Mouse (Mus musculus): ENCODE data around the gene Mon1a. TPM values are rescaled to one million over a fixed set of nuclear protein-coding genes. Genes with fewer than 3 reads are reported as not detected.
A peak's percentile ranks its signal among the peaks of the same experiment; 100 is the strongest.

Gene Mon1a
- 3.9 and 5.0 TPM in 2 replicates for polyA plus RNA-seq (2015; fragmentation: Nextera tagmentation; extraction: Ambion mirVana)

DNA sequence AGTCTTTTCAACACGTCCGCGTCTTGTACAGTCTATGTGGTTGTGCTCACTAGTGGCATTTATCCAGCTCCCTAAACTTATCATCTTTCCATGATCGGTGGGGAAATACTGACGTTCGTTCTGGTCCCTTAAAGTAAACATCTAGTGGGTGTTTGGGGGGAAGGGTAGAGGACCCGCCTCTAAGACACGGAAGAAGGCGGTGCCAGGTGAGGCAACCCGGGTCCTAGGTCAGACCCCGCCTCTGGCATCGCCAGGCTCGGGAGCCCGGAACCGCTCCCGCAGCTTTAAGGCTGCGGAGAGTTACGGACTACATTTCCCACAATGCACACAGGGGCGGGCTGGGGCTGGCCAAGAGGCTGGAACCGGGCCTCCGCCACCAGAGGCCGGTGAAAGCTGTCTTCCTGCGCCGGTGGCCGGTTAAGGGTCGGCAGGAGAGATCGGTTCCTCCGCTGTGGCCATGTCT is at the start of gene Mon1a:
TSS of gene Mon1a (plus strand) at position 348 of the 463 bp plus-strand sequence.
- Histone ChIP-seq H3K27me3 (peaks cover 14% of the 10 kb centered on the region; the same call in 1 of the 2 replicates), H3K4me2 (peak within 1 kb of the TSS; percentile 91), H3K4me3 (replicated peaks) (peak within 1 kb of the TSS; percentile 70), H3K4me1 (replicated peaks) (peaks cover 19% of the 10 kb centered on the region), H3K9ac (peak within 1 kb of the TSS; percentile 76), H3K36me3 (replicated peaks) (no peaks in the 10 kb centered on the region), H3K9me3 (replicated peaks) (no peaks in the 10 kb centered on the region), H3K27ac (replicated peaks) (peak within 1 kb of the TSS; percentile 73)
- under 1% methylated on average over 28 of the region's 28 CpGs for WGBS (ENCODE audit: insufficient replicate concordance)
- peak; percentile 98 for ATAC-seq (ENCODE audit: insufficient read depth)

DNA sequence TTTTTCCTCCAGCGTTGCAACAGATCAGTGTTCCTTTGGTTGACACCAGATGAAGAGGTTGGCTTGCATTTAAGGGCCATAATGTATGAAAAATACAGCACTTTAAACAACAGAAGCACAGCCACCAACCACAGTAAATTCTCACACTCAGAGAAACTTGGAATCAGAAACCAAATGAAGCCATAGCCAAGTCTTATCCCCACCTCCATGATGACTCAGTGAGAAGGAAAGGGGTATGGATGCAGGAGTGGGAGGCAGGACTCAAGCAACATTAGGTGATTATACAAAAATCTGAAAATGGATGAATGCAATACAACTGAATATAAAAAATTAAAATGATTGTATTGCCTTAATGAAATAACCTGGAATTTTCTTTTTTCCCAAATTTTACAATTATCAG is 49.1 kb upstream of the Mon1a start:
- H3K4me2 ChIP-seq, result no peak overlapping the region
- H3K27ac ChIP-seq (replicated peaks), result no peak overlapping the region
- no peak for ATAC-seq (ENCODE audit: insufficient read depth)
- no peak overlapping the region for H3K9ac ChIP-seq
- no peaks in the 10 kb centered on the region for H3K4me1 ChIP-seq (replicated peaks)
- 88% methylated on average over 1 of the region's 1 CpGs for WGBS (ENCODE audit: insufficient replicate concordance)
- H3K4me3 ChIP-seq (replicated peaks), result no peak overlapping the region
- H3K27me3 ChIP-seq, result no peaks in the 10 kb centered on the region
- no peaks in the 10 kb centered on the region for H3K9me3 ChIP-seq (replicated peaks)
- H3K36me3 ChIP-seq (replicated peaks), result peaks cover 38% of the 10 kb centered on the region

DNA sequence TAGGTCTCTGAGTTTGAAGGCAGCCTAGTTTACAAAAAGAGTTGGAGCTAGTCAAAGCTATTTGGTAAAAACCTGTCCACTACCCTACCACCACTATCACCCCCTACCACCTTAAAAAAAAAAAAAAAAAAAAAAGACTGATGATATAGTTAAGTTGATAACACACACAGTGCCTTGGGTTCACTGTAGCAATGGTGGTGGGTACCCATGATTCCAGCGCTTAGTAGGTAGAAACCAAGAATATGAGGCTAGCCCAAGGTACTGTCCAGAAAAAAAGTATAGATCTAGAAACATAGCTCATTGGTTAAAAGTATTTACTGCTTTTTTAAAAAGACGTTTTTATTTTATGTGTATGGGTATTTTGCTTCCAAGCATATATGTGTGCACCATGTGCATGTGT is 45.2 kb upstream of the Mon1a start:
- H3K9ac ChIP-seq, result no peak overlapping the region
- H3K36me3 ChIP-seq (replicated peaks), result peaks cover 38% of the 10 kb centered on the region
- 80% methylated on average over 2 of the region's 2 CpGs for WGBS (ENCODE audit: insufficient replicate concordance)
- no peak overlapping the region for H3K4me3 ChIP-seq (replicated peaks)
- no peak for ATAC-seq (ENCODE audit: insufficient read depth)
- no peak overlapping the region for H3K4me2 ChIP-seq
- H3K27me3 ChIP-seq, result no peaks in the 10 kb centered on the region
- H3K9me3 ChIP-seq (replicated peaks), result no peaks in the 10 kb centered on the region
- no peak overlapping the region for H3K27ac ChIP-seq (replicated peaks)
- H3K4me1 ChIP-seq (replicated peaks), result no peaks in the 10 kb centered on the region

DNA sequence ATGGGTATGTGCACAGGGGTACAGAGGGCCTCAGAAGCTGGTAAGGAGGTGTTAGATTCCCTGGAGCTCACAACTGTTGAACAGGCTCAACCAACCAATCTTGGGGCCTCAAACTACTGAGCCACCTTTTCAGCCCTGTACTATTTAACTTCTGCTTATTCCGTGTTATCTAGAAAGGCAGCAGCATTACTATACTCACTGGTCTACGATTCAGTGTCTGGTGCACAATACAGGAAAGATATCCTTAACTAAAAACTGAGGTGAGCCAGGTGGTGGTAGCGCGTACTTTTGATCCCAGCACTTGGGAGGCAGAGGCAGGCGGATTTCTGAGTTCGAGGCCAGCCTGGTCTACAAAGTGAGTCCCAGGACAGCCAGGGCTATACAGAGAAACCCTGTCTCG is 39.0 kb upstream of the Mon1a start:
- Histone ChIP-seq H3K27me3 (no peaks in the 10 kb centered on the region), H3K4me3 (replicated peaks) (no peak overlapping the region), H3K9ac (no peak overlapping the region), H3K27ac (replicated peaks) (no peak overlapping the region), H3K4me2 (no peak overlapping the region), H3K4me1 (replicated peaks) (no peaks in the 10 kb centered on the region), H3K9me3 (replicated peaks) (no peaks in the 10 kb centered on the region), H3K36me3 (replicated peaks) (peaks cover 51% of the 10 kb centered on the region)
- WGBS (ENCODE audit: insufficient replicate concordance), result 81% methylated on average over 7 of the region's 7 CpGs
- ATAC-seq (ENCODE audit: insufficient read depth), result no peak

DNA sequence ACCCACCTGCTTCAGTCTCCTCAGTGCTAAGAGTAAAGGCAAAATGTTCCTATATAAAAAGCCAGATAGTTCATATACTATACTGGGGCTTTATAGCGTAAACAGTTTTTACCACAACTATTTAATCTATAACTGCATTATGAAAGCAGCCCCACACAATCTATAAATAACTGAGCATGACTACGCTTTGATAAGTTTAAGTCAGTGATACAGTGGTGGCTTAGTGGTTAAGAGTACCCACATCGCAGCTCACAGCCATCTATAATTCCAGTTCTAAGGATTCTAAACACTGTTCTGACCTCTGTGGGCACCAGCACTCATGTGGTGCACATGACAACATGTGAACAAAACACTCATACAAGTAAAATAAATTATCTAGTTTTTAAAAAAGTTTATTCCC is 29.6 kb upstream of the Mon1a start:
- Histone ChIP-seq H3K27me3 (no peaks in the 10 kb centered on the region), H3K9ac (no peak overlapping the region), H3K27ac (replicated peaks) (no peak overlapping the region), H3K4me3 (replicated peaks) (no peak overlapping the region), H3K4me1 (replicated peaks) (peaks cover 4% of the 10 kb centered on the region; the same call in 1 of the 2 replicates), H3K4me2 (no peak overlapping the region), H3K9me3 (replicated peaks) (no peaks in the 10 kb centered on the region), H3K36me3 (replicated peaks) (peaks cover 37% of the 10 kb centered on the region)
- peak; percentile 49 for ATAC-seq (ENCODE audit: insufficient read depth)
- WGBS (ENCODE audit: insufficient replicate concordance), result 40% methylated on average over 3 of the region's 3 CpGs

DNA sequence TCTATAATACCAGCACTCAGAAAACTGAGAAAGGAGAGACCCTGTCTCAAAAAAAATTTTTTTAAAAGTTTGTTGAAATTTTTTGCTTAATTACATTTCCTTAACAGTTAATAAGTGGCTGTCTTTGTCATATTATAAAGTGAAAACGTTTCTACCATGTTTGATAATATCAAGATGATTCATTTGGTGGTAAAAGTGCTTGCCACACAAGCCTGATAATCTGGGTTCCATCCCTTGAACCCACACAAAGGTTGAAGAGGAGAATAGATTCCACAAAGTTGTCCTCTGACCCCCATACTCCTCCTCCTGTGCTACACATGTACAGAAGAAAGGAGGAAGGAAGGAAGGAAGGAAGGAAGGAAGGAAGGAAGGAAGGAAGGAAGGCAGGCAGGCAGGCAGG is 23.5 kb upstream of the Mon1a start:
- H3K27me3 ChIP-seq, result no peaks in the 10 kb centered on the region
- peaks cover 29% of the 10 kb centered on the region for H3K36me3 ChIP-seq (replicated peaks)
- no peak overlapping the region for H3K27ac ChIP-seq (replicated peaks)
- peaks cover 3% of the 10 kb centered on the region for H3K4me1 ChIP-seq (replicated peaks)
- no peak for ATAC-seq (ENCODE audit: insufficient read depth)
- H3K9ac ChIP-seq, result no peak overlapping the region
- H3K4me2 ChIP-seq, result no peak overlapping the region
- H3K4me3 ChIP-seq (replicated peaks), result no peak overlapping the region
- WGBS (ENCODE audit: insufficient replicate concordance), result 22% methylated on average over 1 of the region's 1 CpGs
- H3K9me3 ChIP-seq (replicated peaks), result no peaks in the 10 kb centered on the region

DNA sequence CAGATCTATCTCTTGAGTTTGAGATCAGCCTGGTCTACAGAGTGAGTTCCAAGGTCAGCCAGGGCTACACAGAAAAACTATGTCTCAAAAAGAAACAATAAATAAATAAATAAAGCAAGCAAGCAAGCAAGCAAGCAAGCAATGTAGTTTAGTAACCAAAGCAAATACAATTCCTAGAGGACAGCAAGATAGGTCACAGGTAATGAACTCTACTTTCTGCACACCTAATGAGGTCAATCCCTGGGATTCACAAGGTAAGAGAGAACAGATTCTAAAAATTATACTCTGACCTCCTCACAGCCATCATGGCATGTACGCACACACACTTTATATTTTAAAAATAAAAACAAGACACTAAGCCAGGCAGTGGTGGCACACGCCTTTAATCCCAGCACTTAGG is 21.9 kb upstream of the Mon1a start:
- Histone ChIP-seq H3K9me3 (replicated peaks) (no peaks in the 10 kb centered on the region), H3K4me3 (replicated peaks) (no peak overlapping the region), H3K27ac (replicated peaks) (no peak overlapping the region), H3K27me3 (no peaks in the 10 kb centered on the region), H3K36me3 (replicated peaks) (peaks cover 29% of the 10 kb centered on the region), H3K4me2 (no peak overlapping the region), H3K4me1 (replicated peaks) (peaks cover 11% of the 10 kb centered on the region), H3K9ac (no peak overlapping the region)
- 83% methylated on average over 2 of the region's 2 CpGs for WGBS (ENCODE audit: insufficient replicate concordance)
- no peak for ATAC-seq (ENCODE audit: insufficient read depth)

DNA sequence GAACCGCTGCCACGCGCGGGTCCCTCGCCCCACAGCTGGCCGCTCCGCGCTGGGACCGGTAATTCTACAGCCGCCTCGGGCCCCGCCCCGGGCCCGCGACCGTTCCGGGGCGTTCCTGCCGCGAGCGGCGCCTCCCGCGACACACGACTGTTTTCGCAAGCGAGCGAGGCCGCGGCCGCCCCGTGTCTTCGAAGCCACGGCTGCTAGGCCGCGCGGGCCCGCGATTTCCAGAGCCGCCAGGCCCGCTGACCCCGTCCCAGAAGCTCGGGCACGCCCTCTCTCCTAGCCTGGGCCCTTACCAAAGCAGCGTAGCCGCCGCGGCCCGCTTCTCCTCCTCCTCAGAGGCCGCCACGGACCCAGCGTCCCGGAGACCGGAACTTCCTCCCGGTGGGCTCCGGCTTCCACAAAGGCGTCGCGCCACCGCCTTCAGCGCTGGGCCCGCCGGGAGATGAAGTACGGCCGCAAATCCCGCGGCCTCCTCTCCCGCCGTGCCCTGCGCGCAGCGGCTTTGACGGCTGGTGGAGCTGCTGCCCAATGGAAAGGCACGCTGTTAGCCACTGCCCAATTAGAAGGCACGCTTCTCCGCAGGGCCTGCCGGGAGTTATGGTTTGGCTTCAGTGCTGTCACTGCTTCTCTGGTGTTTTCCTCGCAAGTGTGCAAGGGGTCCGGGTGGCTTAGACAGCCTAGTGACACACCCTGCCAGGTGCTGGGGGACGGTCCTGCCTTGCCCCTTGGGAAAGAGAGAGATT is 15.4 kb upstream of the Mon1a start:
- peaks cover 31% of the 10 kb centered on the region for H3K4me1 ChIP-seq (replicated peaks)
- H3K4me3 ChIP-seq (replicated peaks), result peak overlapping the region; percentile 78
- peak overlapping the region; percentile 82 for H3K4me2 ChIP-seq
- H3K27ac ChIP-seq (replicated peaks), result peak overlapping the region; percentile 98
- H3K36me3 ChIP-seq (replicated peaks), result peaks cover 13% of the 10 kb centered on the region
- H3K9ac ChIP-seq, result peak overlapping the region; percentile 89
- no peaks in the 10 kb centered on the region for H3K9me3 ChIP-seq (replicated peaks)
- peak; percentile 99 for ATAC-seq (ENCODE audit: insufficient read depth)
- WGBS (ENCODE audit: insufficient replicate concordance), result under 1% methylated on average over 80 of the region's 80 CpGs
- H3K27me3 ChIP-seq, result 0 out of 2 replicates have a peak, but pooled peaks cover 4% of the 10 kb centered on the region

DNA sequence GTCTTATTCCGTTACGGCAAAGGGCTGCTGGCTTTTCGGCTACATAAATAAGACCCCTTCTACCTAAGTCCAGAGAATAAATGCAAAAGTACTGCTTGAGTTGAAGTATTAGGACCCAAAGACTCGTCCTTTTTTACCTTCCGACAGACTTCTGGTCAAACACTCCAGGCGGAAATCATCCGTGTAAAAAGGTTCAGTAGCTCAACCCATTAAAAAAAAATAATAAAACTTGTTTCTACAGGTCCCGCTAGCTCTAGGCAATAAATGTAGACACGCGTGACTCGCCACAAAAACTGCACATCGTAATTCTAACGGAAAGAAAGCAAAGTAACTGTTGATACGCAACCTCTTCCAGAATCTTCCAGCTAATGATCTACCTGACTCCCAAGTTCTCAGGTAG is 14.8 kb upstream of the Mon1a start, which contains the start of gene Rbm6:
TSS of gene Rbm6 (minus strand) at position 101 of the 400 bp plus-strand sequence.
- H3K4me3 ChIP-seq (replicated peaks), result peak within 1 kb of the TSS; percentile 78
- H3K9ac ChIP-seq, result peak within 1 kb of the TSS; percentile 89
- H3K4me2 ChIP-seq, result peak within 1 kb of the TSS; percentile 82
- H3K4me1 ChIP-seq (replicated peaks), result peaks cover 31% of the 10 kb centered on the region
- H3K36me3 ChIP-seq (replicated peaks), result peaks cover 8% of the 10 kb centered on the region
- no peak for ATAC-seq (ENCODE audit: insufficient read depth)
- 6% methylated on average over 14 of the region's 14 CpGs for WGBS (ENCODE audit: insufficient replicate concordance)
- H3K9me3 ChIP-seq (replicated peaks), result no peaks in the 10 kb centered on the region
- peak within 1 kb of the TSS; percentile 98 for H3K27ac ChIP-seq (replicated peaks)
- 0 out of 2 replicates have a peak, but pooled peaks cover 4% of the 10 kb centered on the region for H3K27me3 ChIP-seq

DNA sequence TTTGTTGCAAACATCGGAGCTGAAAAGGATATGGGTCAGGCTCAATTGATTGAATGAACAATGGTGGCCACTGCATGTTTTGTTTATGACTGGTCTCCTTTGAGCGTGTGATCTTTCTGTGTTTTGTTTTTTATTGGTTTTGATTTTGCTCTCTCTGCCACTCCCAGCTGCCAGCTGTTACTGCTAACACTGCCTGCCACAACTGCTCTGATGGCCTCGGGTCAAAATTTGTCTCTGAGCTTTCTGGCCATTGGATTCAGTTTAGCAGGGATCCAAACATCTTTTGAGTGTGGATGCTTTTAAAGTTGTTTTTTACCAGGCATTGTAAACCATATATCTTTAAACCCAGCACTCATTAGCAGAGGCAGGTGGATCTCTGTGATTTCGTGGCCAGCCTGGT is 7.5 kb upstream of the Mon1a start:
- WGBS (ENCODE audit: insufficient replicate concordance), result 50% methylated on average over 4 of the region's 4 CpGs
- Histone ChIP-seq H3K4me2 (no peak overlapping the region), H3K27ac (replicated peaks) (no peak overlapping the region), H3K27me3 (peaks cover 18% of the 10 kb centered on the region), H3K4me1 (replicated peaks) (no peaks in the 10 kb centered on the region), H3K9ac (no peak overlapping the region), H3K9me3 (replicated peaks) (no peaks in the 10 kb centered on the region), H3K4me3 (replicated peaks) (no peak overlapping the region), H3K36me3 (replicated peaks) (no peaks in the 10 kb centered on the region)
- no peak for ATAC-seq (ENCODE audit: insufficient read depth)

DNA sequence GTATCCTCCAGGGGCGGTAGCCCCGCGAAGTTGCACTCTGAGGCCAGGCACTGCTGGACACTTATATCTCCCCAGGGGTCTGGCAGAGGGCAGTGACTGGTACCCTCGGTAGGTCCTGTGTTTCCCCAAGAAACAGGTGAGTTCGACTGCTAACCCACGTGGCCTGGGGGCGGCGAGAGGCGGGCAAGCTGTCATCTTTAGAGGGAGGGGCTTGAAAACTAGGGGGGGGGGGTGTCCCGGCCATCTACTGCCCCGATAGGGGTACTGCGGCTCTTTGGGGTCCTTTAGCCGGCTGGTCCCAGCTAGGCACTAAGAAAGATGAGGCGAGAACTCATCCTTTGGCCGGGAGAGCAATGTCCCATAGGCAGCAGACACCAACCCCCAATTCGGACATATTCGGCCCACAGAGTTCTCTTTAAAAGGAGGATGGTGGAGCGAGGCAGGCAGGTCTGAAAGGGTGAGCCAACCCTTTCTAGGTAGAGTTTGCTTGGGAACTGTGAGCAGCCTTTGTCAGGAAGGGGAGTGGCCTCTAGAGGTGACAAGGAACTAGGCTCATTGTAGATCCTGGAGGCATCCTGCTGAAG is 408 bp downstream of the Mon1a start:
- under 1% methylated on average over 18 of the region's 18 CpGs for WGBS (ENCODE audit: insufficient replicate concordance)
- H3K27ac ChIP-seq (replicated peaks), result peak overlapping the region; percentile 73
- peak overlapping the region; percentile 91 for H3K4me2 ChIP-seq
- peak overlapping the region; percentile 70 for H3K4me3 ChIP-seq (replicated peaks)
- H3K9ac ChIP-seq, result peak overlapping the region; percentile 76
- no peaks in the 10 kb centered on the region for H3K36me3 ChIP-seq (replicated peaks)
- peak; percentile 51 for ATAC-seq (ENCODE audit: insufficient read depth)
- no peaks in the 10 kb centered on the region for H3K9me3 ChIP-seq (replicated peaks)
- peaks cover 19% of the 10 kb centered on the region for H3K4me1 ChIP-seq (replicated peaks)
- peaks cover 14% of the 10 kb centered on the region; the same call in 1 of the 2 replicates for H3K27me3 ChIP-seq
